Mouse (Mus musculus): ENCODE data around the gene Slc25a3. TPM values are rescaled to one million over a fixed set of nuclear protein-coding genes. Genes with fewer than 3 reads are reported as not detected.

Gene Slc25a3
- polyA plus RNA-seq, 1 experiment from 2014 or later = 470 TPM

GRCm38 (mm10) chr10:91169414-91170065 lies 45.7 kb upstream of the Slc25a3 start:
- 24% methylated on average over 17 of the region's 17 CpGs for WGBS
- H3K4me1 ChIP-seq (ENCODE audit: insufficient read depth) = peaks cover 14% of the 10 kb centered on the region; the same call in 1 of the 2 replicates
- DNase-seq (no peak), ATAC-seq (ENCODE audit: insufficient read depth) (no peak)
- no peak for TF ChIP-seq CTCF (IDR thresholded peaks at IDR 0.05; ENCODE audit: low read depth)
- no peaks in the 10 kb centered on the region for H3K27me3 ChIP-seq (ENCODE audit: insufficient read depth, low read length)
- H3K4me2 ChIP-seq = peak overlapping the region; percentile 79
- no peaks in the 10 kb centered on the region for H3K9me3 ChIP-seq (ENCODE audit: low read depth, low read length)
- H3K27ac ChIP-seq (ENCODE audit: low read depth) = peak overlapping the region; percentile 100
- peak overlapping the region; percentile 99 for H3K4me3 ChIP-seq (ENCODE audit: low read depth, low read length)
- peaks cover 15% of the 10 kb centered on the region for H3K36me3 ChIP-seq (ENCODE audit: insufficient read depth)
- peak overlapping the region; percentile 100 for H3K9ac ChIP-seq

GRCm38 (mm10) chr10:91167352-91167751 lies 43.5 kb upstream of the Slc25a3 start:
- Histone ChIP-seq H3K4me1 (ENCODE audit: insufficient read depth) (peaks cover 14% of the 10 kb centered on the region; the same call in 1 of the 2 replicates), H3K27ac (ENCODE audit: low read depth) (no peak overlapping the region), H3K9me3 (ENCODE audit: low read depth, low read length) (no peaks in the 10 kb centered on the region), H3K36me3 (ENCODE audit: insufficient read depth) (peaks cover 34% of the 10 kb centered on the region), H3K4me3 (ENCODE audit: low read depth, low read length) (peak overlapping the region; percentile 99), H3K9ac (no peak overlapping the region), H3K4me2 (peak overlapping the region; percentile 79), H3K27me3 (ENCODE audit: insufficient read depth, low read length) (no peaks in the 10 kb centered on the region)
- peak; percentile 67 for DNase-seq
- TF ChIP-seq CTCF (IDR thresholded peaks at IDR 0.05; ENCODE audit: low read depth) = no peak
- WGBS = 34% methylated on average over 7 of the region's 7 CpGs
- ATAC-seq (ENCODE audit: insufficient read depth) = no peak

GRCm38 (mm10) chr10:91166890-91167289 lies 43.0 kb upstream of the Slc25a3 start:
- no peak overlapping the region for H3K9ac ChIP-seq
- 53% methylated on average over 5 of the region's 5 CpGs for WGBS
- peak; percentile 80 for DNase-seq
- no peaks in the 10 kb centered on the region for H3K9me3 ChIP-seq (ENCODE audit: low read depth, low read length)
- peak overlapping the region; percentile 79 for H3K4me2 ChIP-seq
- peaks cover 38% of the 10 kb centered on the region for H3K36me3 ChIP-seq (ENCODE audit: insufficient read depth)
- no peak overlapping the region for H3K27ac ChIP-seq (ENCODE audit: low read depth)
- no peaks in the 10 kb centered on the region for H3K27me3 ChIP-seq (ENCODE audit: insufficient read depth, low read length)
- no peak for ATAC-seq (ENCODE audit: insufficient read depth)
- TF ChIP-seq CTCF (IDR thresholded peaks at IDR 0.05; ENCODE audit: low read depth) = peak; percentile 74
- peaks cover 14% of the 10 kb centered on the region; the same call in 1 of the 2 replicates for H3K4me1 ChIP-seq (ENCODE audit: insufficient read depth)
- peak overlapping the region; percentile 99; the same call in 1 of the 2 replicates for H3K4me3 ChIP-seq (ENCODE audit: low read depth, low read length)

- no peak for TF ChIP-seq CTCF (IDR thresholded peaks at IDR 0.05; ENCODE audit: low read depth)
- Histone ChIP-seq H3K4me1 (ENCODE audit: insufficient read depth) (peaks cover 14% of the 10 kb centered on the region; the same call in 1 of the 2 replicates), H3K4me3 (ENCODE audit: low read depth, low read length) (no peak overlapping the region), H3K9ac (no peak overlapping the region), H3K27me3 (ENCODE audit: insufficient read depth, low read length) (no peaks in the 10 kb centered on the region), H3K9me3 (ENCODE audit: low read depth, low read length) (no peaks in the 10 kb centered on the region), H3K27ac (ENCODE audit: low read depth) (no peak overlapping the region), H3K36me3 (ENCODE audit: insufficient read depth) (peaks cover 49% of the 10 kb centered on the region), H3K4me2 (no peak overlapping the region)
- ATAC-seq (ENCODE audit: insufficient read depth) = no peak
- DNase-seq = no peak
Measured at GRCm38 (mm10) chr10:91165850-91166249, 42.0 kb upstream of the Slc25a3 start.

- Histone ChIP-seq H3K27me3 (ENCODE audit: insufficient read depth, low read length) (no peaks in the 10 kb centered on the region), H3K4me2 (no peak overlapping the region), H3K4me3 (ENCODE audit: low read depth, low read length) (no peak overlapping the region), H3K36me3 (ENCODE audit: insufficient read depth) (peaks cover 62% of the 10 kb centered on the region), H3K9ac (no peak overlapping the region), H3K4me1 (ENCODE audit: insufficient read depth) (peaks cover 14% of the 10 kb centered on the region; the same call in 1 of the 2 replicates), H3K9me3 (ENCODE audit: low read depth, low read length) (no peaks in the 10 kb centered on the region), H3K27ac (ENCODE audit: low read depth) (no peak overlapping the region)
- TF ChIP-seq CTCF (IDR thresholded peaks at IDR 0.05; ENCODE audit: low read depth) = no peak
- DNase-seq (no peak), ATAC-seq (ENCODE audit: insufficient read depth) (no peak)
- WGBS = 75% methylated on average over 3 of the region's 3 CpGs
Measured at GRCm38 (mm10) chr10:91164491-91164890, 40.6 kb upstream of the Slc25a3 start.

GRCm38 (mm10) chr10:91162511-91163163 lies 38.8 kb upstream of the Slc25a3 start:
- 88% methylated on average over 15 of the region's 15 CpGs for WGBS
- H3K36me3 ChIP-seq (ENCODE audit: insufficient read depth) = peaks cover 76% of the 10 kb centered on the region
- H3K9ac ChIP-seq = no peak overlapping the region
- no peak for TF ChIP-seq CTCF (IDR thresholded peaks at IDR 0.05; ENCODE audit: low read depth)
- no peak for DNase-seq
- H3K9me3 ChIP-seq (ENCODE audit: low read depth, low read length) = no peaks in the 10 kb centered on the region
- no peak for ATAC-seq (ENCODE audit: insufficient read depth)
- no peaks in the 10 kb centered on the region for H3K27me3 ChIP-seq (ENCODE audit: insufficient read depth, low read length)
- H3K4me1 ChIP-seq (ENCODE audit: insufficient read depth) = peaks cover 3% of the 10 kb centered on the region; the same call in 1 of the 2 replicates
- H3K4me3 ChIP-seq (ENCODE audit: low read depth, low read length) = no peak overlapping the region
- no peak overlapping the region for H3K27ac ChIP-seq (ENCODE audit: low read depth)
- no peak overlapping the region for H3K4me2 ChIP-seq

GRCm38 (mm10) chr10:91162077-91162476 lies 38.2 kb upstream of the Slc25a3 start:
- Histone ChIP-seq H3K27me3 (ENCODE audit: insufficient read depth, low read length) (no peaks in the 10 kb centered on the region), H3K9me3 (ENCODE audit: low read depth, low read length) (no peaks in the 10 kb centered on the region), H3K9ac (no peak overlapping the region), H3K27ac (ENCODE audit: low read depth) (no peak overlapping the region), H3K4me1 (ENCODE audit: insufficient read depth) (no peaks in the 10 kb centered on the region), H3K36me3 (ENCODE audit: insufficient read depth) (peaks cover 81% of the 10 kb centered on the region), H3K4me2 (no peak overlapping the region), H3K4me3 (ENCODE audit: low read depth, low read length) (no peak overlapping the region)
- 79% methylated on average over 11 of the region's 11 CpGs for WGBS
- no peak for TF ChIP-seq CTCF (IDR thresholded peaks at IDR 0.05; ENCODE audit: low read depth)
- no peak for DNase-seq
- no peak for ATAC-seq (ENCODE audit: insufficient read depth)

Measured in lung, embryonic 14.5 days (tissue).